Comparison of ENCODE assay signal across 18 mouse cellular contexts in the genomic region with DNA sequence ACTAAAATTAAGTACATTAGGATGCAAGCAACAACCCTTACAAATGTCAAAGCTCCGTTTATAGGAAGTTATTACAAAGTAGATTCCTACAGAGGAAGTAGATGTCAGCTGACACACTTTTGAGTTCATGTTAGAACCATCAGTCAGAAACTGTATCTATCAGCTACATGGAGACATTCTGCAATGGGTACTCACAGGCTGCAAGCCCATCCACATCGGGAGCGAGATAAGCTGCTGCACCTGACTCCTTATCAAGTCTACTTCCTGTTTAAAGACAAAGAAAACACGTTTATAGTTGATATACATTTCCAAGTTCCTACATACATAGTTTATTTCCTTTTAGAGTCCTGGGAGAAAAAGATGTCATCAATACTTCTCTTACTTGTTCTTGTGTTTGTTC. TPM values are rescaled to one million over a fixed set of nuclear protein-coding genes. Genes with fewer than 3 reads are reported as not detected.
DNase-seq lines count a peak whose midpoint lies in the region; ATAC-seq and TF ChIP-seq lines count a peak whose summit lies in the region.
"Had no signal": no experiment of that assay in that cellular context is flagged by ENCODE, and none has a peak within 500 bp of the region (broad histone marks: within the 10 kb centered on the region; RNA-seq: fewer than 3 reads in every experiment).

No protein-coding gene starts in this region.

- peaks cover 18 to 31% of the 10 kb centered on the region in 2 experiments for H3K36me3 ChIP-seq in MEL (ENCODE audit: control insufficient read depth in 1 of 2, insufficient read depth in 2 of 2, low read length in 2 of 2)
- H3K36me3 ChIP-seq in liver, embryonic 11.5 days (ENCODE audit: control insufficient read depth, insufficient read depth, low read length) = peaks cover 32% of the 10 kb centered on the region
- H3K36me3 ChIP-seq in liver, embryonic 15.5 days (replicated peaks) = peaks cover 76% of the 10 kb centered on the region

- H3K4me3 ChIP-seq in MEL (ENCODE audit: control insufficient read depth in 1 of 2, insufficient read depth in 1 of 2, low read depth in 2 of 2, low read length in 2 of 2) = no peak overlapping the region
- no peak overlapping the region for H3K4me3 ChIP-seq in liver, embryonic 11.5 days (ENCODE audit: low read depth, low read length)
- H3K4me3 ChIP-seq in liver, embryonic 15.5 days (replicated peaks) = no peak overlapping the region
- H3K4me3 ChIP-seq: embryonic facial prominence, embryonic 12.5 days; forebrain, embryonic 15.5 days; heart, embryonic 10.5 days had no signal

- no peaks in the 10 kb centered on the region for H3K79me2 ChIP-seq in MEL (ENCODE audit: control insufficient read depth, insufficient read depth, low read length, poor library complexity)

- no peaks in the 10 kb centered on the region for H3K27me3 ChIP-seq in MEL (ENCODE audit: control insufficient read depth in 1 of 2, insufficient read depth in 2 of 2, low read length in 2 of 2)
- H3K27me3 ChIP-seq in liver, embryonic 11.5 days (replicated peaks; ENCODE audit: control insufficient read depth, insufficient read depth, low read length) = no peaks in the 10 kb centered on the region
- H3K27me3 ChIP-seq in liver, embryonic 15.5 days = no peaks in the 10 kb centered on the region
- H3K27me3 ChIP-seq: CH12.LX; embryonic facial prominence, embryonic 12.5 days; forebrain, embryonic 15.5 days; Patski had no signal

- ATAC-seq in liver, embryonic 11.5 days (replicated peaks; ENCODE audit: low FRiP score) = peak; percentile 76
- 0 out of 2 replicates have a peak, but pooled peaks have one; percentile 45 for ATAC-seq in liver, embryonic 15.5 days (ENCODE audit: insufficient read depth)
- ATAC-seq: activated CD4-positive, CD25-positive, alpha-beta regulatory T cell, adult 4 months; forebrain, embryonic 15.5 days; Patski had no signal

- peaks cover 9 to 10% of the 10 kb centered on the region in 2 experiments for H3K4me1 ChIP-seq in MEL (ENCODE audit: control insufficient read depth in 1 of 2, insufficient read depth in 2 of 2, low read length in 2 of 2)
- H3K4me1 ChIP-seq in liver, embryonic 11.5 days (replicated peaks; ENCODE audit: control insufficient read depth, insufficient read depth, low read length) = peaks cover 4% of the 10 kb centered on the region
- H3K4me1 ChIP-seq in liver, embryonic 15.5 days (replicated peaks) = peaks cover 11% of the 10 kb centered on the region
- H3K4me1 ChIP-seq: embryonic facial prominence, embryonic 12.5 days; forebrain, embryonic 15.5 days; heart, embryonic 10.5 days had no signal

- H3K27ac ChIP-seq in MEL (ENCODE audit: control insufficient read depth, low read depth, low read length) = peak overlapping the region; percentile 27; the same call in 1 of the 2 replicates
- H3K27ac ChIP-seq in liver, embryonic 11.5 days (ENCODE audit: low read depth, low read length) = no peak overlapping the region
- 0 out of 2 replicates have a peak overlapping the region, but pooled peaks have one; percentile 35 for H3K27ac ChIP-seq in liver, embryonic 15.5 days (replicated peaks)
- H3K27ac ChIP-seq: embryonic facial prominence, embryonic 12.5 days; forebrain, embryonic 15.5 days; heart, embryonic 10.5 days; hindbrain, embryonic 14.5 days had no signal

- TF ChIP-seq CTCF in MEL (IDR thresholded peaks at IDR 0.05 in 2 of 3, conservative IDR thresholded peaks at IDR 0.05 in 1 of 3; ENCODE audit: control insufficient read depth in 1 of 3, insufficient read depth in 1 of 3, low read depth in 2 of 3, low read length in 3 of 3, poor library complexity in 1 of 3, severe bottlenecking in 1 of 3) = no peak

- H3K4me2 ChIP-seq in liver, embryonic 11.5 days = no peak overlapping the region
- H3K4me2 ChIP-seq in liver, embryonic 15.5 days = no peak overlapping the region
- H3K4me2 ChIP-seq: embryonic facial prominence, embryonic 12.5 days; forebrain, embryonic 15.5 days; hindbrain, embryonic 14.5 days had no signal

- no peak for TF ChIP-seq RAD21 in MEL (IDR thresholded peaks at IDR 0.05; ENCODE audit: low read depth, low read length)

- peak; percentile 83 for DNase-seq in MEL (ENCODE audit: low read depth, low spot score)
- no peak for DNase-seq in liver, embryonic 11.5 days (ENCODE audit: low spot score)
- no peak for DNase-seq in cerebellum, postnatal 4 days (ENCODE audit: low spot score in 2 of 2)
- DNase-seq in heart, postnatal 25 days (ENCODE audit: low spot score) = no peak
- no peak for DNase-seq in ovary, postnatal 14 days (ENCODE audit: low spot score)
- DNase-seq: adrenal gland, postnatal 14 days; cerebellum, adult 18-20 months; cerebellum, adult 9-11 months; heart, adult 18-20 months; heart, postnatal 10 days had no signal

- no peak for TF ChIP-seq POLR2A in MEL (IDR thresholded peaks at IDR 0.05; ENCODE audit: control insufficient read depth in 1 of 2, insufficient read depth in 1 of 2, low read depth in 1 of 2, low read length in 2 of 2, poor library complexity in 1 of 2)

- peak; percentile 85 to 88 for TF ChIP-seq EP300 in MEL (IDR thresholded peaks at IDR 0.05; ENCODE audit: low read depth in 1 of 2, low read length in 2 of 2)

- intact Hi-C loops in heart, postnatal 25 days (cut with DNase I) = no loop called here

- no peaks in the 10 kb centered on the region for H3K9me3 ChIP-seq in MEL (replicated peaks; ENCODE audit: insufficient read depth, low read length)
- no peaks in the 10 kb centered on the region for H3K9me3 ChIP-seq in liver, embryonic 11.5 days (ENCODE audit: control insufficient read depth, low read length)
- no peaks in the 10 kb centered on the region for H3K9me3 ChIP-seq in liver, embryonic 15.5 days (replicated peaks)
- H3K9me3 ChIP-seq: embryonic facial prominence, embryonic 12.5 days; forebrain, embryonic 15.5 days; heart, embryonic 10.5 days had no signal

- WGBS in liver, embryonic 11.5 days = 52% methylated on average over 4 of the region's 4 CpGs
- 20% methylated on average over 4 of the region's 4 CpGs for WGBS in liver, embryonic 15.5 days (ENCODE audit: insufficient replicate concordance)

- H3K9ac ChIP-seq in MEL (ENCODE audit: control insufficient read depth, low read depth, low read length, poor library complexity, severe bottlenecking) = no peak overlapping the region
- no peak overlapping the region for H3K9ac ChIP-seq in liver, embryonic 11.5 days (ENCODE audit: low read depth, low read length)
- H3K9ac ChIP-seq in liver, embryonic 15.5 days = no peak overlapping the region
- H3K9ac ChIP-seq: embryonic facial prominence, embryonic 12.5 days; forebrain, embryonic 15.5 days; hindbrain, embryonic 14.5 days had no signal

TF ChIP-seq in MEL, 35 proteins besides CTCF, POLR2A, EP300 and RAD21:
- TF ChIP-seq MAX (IDR thresholded peaks at IDR 0.05; ENCODE audit: low read length) (no peak), TAL1 (IDR thresholded peaks at IDR 0.05; ENCODE audit: low read length) (peak; percentile 76), ETS1 (IDR thresholded peaks at IDR 0.05; ENCODE audit: low read depth, low read length) (peak; percentile 94), TBP (IDR thresholded peaks at IDR 0.05; ENCODE audit: low read depth, low read length) (0 out of 2 replicates have a peak, but pooled peaks have one; percentile 11), SIN3A (IDR thresholded peaks at IDR 0.05; ENCODE audit: low read length) (peak; percentile 63; the same call in 1 of the 2 replicates), GABPA (IDR thresholded peaks at IDR 0.05; ENCODE audit: low read depth, low read length) (no peak), KAT2A (conservative IDR thresholded peaks at IDR 0.05; ENCODE audit: low read depth, low read length) (no peak), MXI1 (IDR thresholded peaks at IDR 0.05; ENCODE audit: low read depth, low read length) (peak; percentile 22; the same call in 1 of the 2 replicates), USF2 (IDR thresholded peaks at IDR 0.05; ENCODE audit: borderline replicate concordance in 1 of 2, insufficient read depth in 1 of 2, low read depth in 1 of 2, low read length in 2 of 2) (0 out of 4 replicates have a peak, but pooled peaks of 1 of the 2 experiments have one; percentile 36), ELF1 (IDR thresholded peaks at IDR 0.05; ENCODE audit: low read depth, low read length) (peak; percentile 30; the same call in 1 of the 2 replicates), GATA1 (IDR thresholded peaks at IDR 0.05; ENCODE audit: low read depth, low read length) (peak; percentile 90), USF1 (IDR thresholded peaks at IDR 0.05; ENCODE audit: low read depth, low read length) (peak; percentile 84), UBTF (IDR thresholded peaks at IDR 0.05; ENCODE audit: borderline replicate concordance, insufficient read depth, low read depth, low read length) (no peak), POLR2AphosphoS5 (IDR thresholded peaks at IDR 0.05; ENCODE audit: borderline replicate concordance, low read depth, low read length) (no peak), TCF12 (IDR thresholded peaks at IDR 0.05; ENCODE audit: low read depth, low read length) (peak; percentile 85), ZMIZ1 (IDR thresholded peaks at IDR 0.05; ENCODE audit: low read depth, low read length) (no peak), SMC3 (IDR thresholded peaks at IDR 0.05; ENCODE audit: low read depth, low read length) (no peak), POLR2AphosphoS2 (IDR thresholded peaks at IDR 0.05; ENCODE audit: low read length) (no peak), RCOR1 (IDR thresholded peaks at IDR 0.05; ENCODE audit: low read depth, low read length) (peak; percentile 58), BHLHE40 (IDR thresholded peaks at IDR 0.05; ENCODE audit: borderline replicate concordance, low read depth, low read length) (peak; percentile 94), NELFE (IDR thresholded peaks at IDR 0.05; ENCODE audit: low read depth, low read length) (no peak), MYC (IDR thresholded peaks at IDR 0.05; ENCODE audit: low read depth, low read length) (peak; percentile 57; the same call in 1 of the 2 replicates)

RNA-seq across cellular contexts. Expression of a gene that starts 29.5 kb away (rescaled TPM):
- 45.9 and 47.7 TPM in 2 replicates for total RNA-seq in MEL (2012; rRNA removed)
- polyA plus RNA-seq in MEL (2012; ENCODE audit: insufficient read depth in 1 of 2, insufficient read length in 2 of 2, low read depth in 1 of 2, low replicate concordance in 2 of 2, missing spikeins in 1 of 2) = 100 to 1,000 TPM in 1 of 2 experiments, 10 to 100 TPM in 1; 69.1 to 143 TPM
- 57.0 and 61.2 TPM in 2 replicates for polyA plus RNA-seq in liver, embryonic 11.5 days (2014; fragmentation: Nextera tagmentation; extraction: Ambion mirVana)
- 16.9 and 18.9 TPM in 2 replicates for polyA plus RNA-seq in liver, embryonic 15.5 days (2015; fragmentation: Nextera tagmentation; extraction: Ambion mirVana)
- 10 to 100 TPM; 16.8 to 18.2 TPM for total RNA-seq in heart, postnatal 25 days (2021)

RNA-seq across cellular contexts. Expression of a gene that starts 43.9 kb away (rescaled TPM):
- total RNA-seq in MEL (2012; rRNA removed) = 6.0 and 6.6 TPM in 2 replicates
- polyA plus RNA-seq in MEL (2012; ENCODE audit: insufficient read depth in 1 of 2, insufficient read length in 2 of 2, low read depth in 1 of 2, low replicate concordance in 2 of 2, missing spikeins in 1 of 2) = 1 to 10 TPM in 1 of 2 experiments, not detected in 1; 9.6 TPM
- 4.4 and 4.9 TPM in 2 replicates for polyA plus RNA-seq in liver, embryonic 11.5 days (2014; fragmentation: Nextera tagmentation; extraction: Ambion mirVana)
- 1.3 TPM in 2 replicates for polyA plus RNA-seq in liver, embryonic 15.5 days (2015; fragmentation: Nextera tagmentation; extraction: Ambion mirVana)
- total RNA-seq in heart, postnatal 25 days (2021) = 10 to 100 TPM; 15.2 to 16.2 TPM
